Mouse (Mus musculus): ENCODE measurements around the gene Ugt1a10.
"Not testable (repeated sequence)": the region's sequence is repeated elsewhere in the genome, so short reads cannot be mapped to it uniquely, and the experiment has no call there.

Ugt1a10 gene

GRCm38 (mm10) chr1:88214462-88214952 lies 159.3 kb downstream of the Ugt1a10 start:
- no peak for DNase-seq (ENCODE audit: low read depth, low spot score)

GRCm38 (mm10) chr1:88215466-88216380 lies 160.5 kb downstream of the Ugt1a10 start:
- DNase-seq (ENCODE audit: low read depth, low spot score), result no peak

GRCm38 (mm10) chr1:88216551-88216950 lies 161.4 kb downstream of the Ugt1a10 start:
- no peak for DNase-seq (ENCODE audit: low read depth, low spot score)

- no peak for DNase-seq (ENCODE audit: low read depth, low spot score)
Observed at GRCm38 (mm10) chr1:88217144-88217543, 162.0 kb downstream of the Ugt1a10 start.

- DNase-seq (ENCODE audit: low read depth, low spot score), result no peak
Observed at GRCm38 (mm10) chr1:88217576-88217975, 162.4 kb downstream of the Ugt1a10 start.

GRCm38 (mm10) chr1:88218051-88218450 lies 162.9 kb downstream of the Ugt1a10 start:
- no peak for DNase-seq (ENCODE audit: low read depth, low spot score)

GRCm38 (mm10) chr1:88218591-88218990 lies 163.4 kb downstream of the Ugt1a10 start:
- DNase-seq (ENCODE audit: low read depth, low spot score), result no peak

GRCm38 (mm10) chr1:88219054-88219453 lies 163.9 kb downstream of the Ugt1a10 start:
- DNase-seq (ENCODE audit: low read depth, low spot score), result no peak

GRCm38 (mm10) chr1:88220336-88220735 lies 165.1 kb downstream of the Ugt1a10 start:
- no peak for DNase-seq (ENCODE audit: low read depth, low spot score)

GRCm38 (mm10) chr1:88222216-88222615 lies 167.0 kb downstream of the Ugt1a10 start:
- DNase-seq (ENCODE audit: low read depth, low spot score), result no peak

- DNase-seq (ENCODE audit: low read depth, low spot score), result not testable (repeated sequence)
Observed at GRCm38 (mm10) chr1:88223011-88223515, 167.9 kb downstream of the Ugt1a10 start.

GRCm38 (mm10) chr1:88223591-88223990 lies 168.4 kb downstream of the Ugt1a10 start:
- DNase-seq (ENCODE audit: low read depth, low spot score), result no peak

- no peak for DNase-seq (ENCODE audit: low read depth, low spot score)
Observed at GRCm38 (mm10) chr1:88224029-88224776, 169.0 kb downstream of the Ugt1a10 start.

GRCm38 (mm10) chr1:88225301-88225700 lies 170.1 kb downstream of the Ugt1a10 start:
- DNase-seq (ENCODE audit: low read depth, low spot score), result not testable (repeated sequence)

- no peak for DNase-seq (ENCODE audit: low read depth, low spot score)
Observed at GRCm38 (mm10) chr1:88225741-88226140, 170.6 kb downstream of the Ugt1a10 start.

GRCm38 (mm10) chr1:88226670-88227379 lies 171.6 kb downstream of the Ugt1a10 start, which contains the start of gene Mroh2a:
Mroh2a (plus strand) TSS chr1:88226986.
- DNase-seq (ENCODE audit: low read depth, low spot score), result no peak

GRCm38 (mm10) chr1:88227482-88227881 lies 172.3 kb downstream of the Ugt1a10 start:
- no peak for DNase-seq (ENCODE audit: low read depth, low spot score)

- no peak for DNase-seq (ENCODE audit: low read depth, low spot score)
Observed at GRCm38 (mm10) chr1:88228121-88228520, 172.9 kb downstream of the Ugt1a10 start.

GRCm38 (mm10) chr1:88229566-88229965 lies 174.4 kb downstream of the Ugt1a10 start:
- DNase-seq (ENCODE audit: low read depth, low spot score), result no peak

GRCm38 (mm10) chr1:88229986-88230385 lies 174.8 kb downstream of the Ugt1a10 start:
- no peak for DNase-seq (ENCODE audit: low read depth, low spot score)

- DNase-seq (ENCODE audit: low read depth, low spot score), result no peak
Observed at GRCm38 (mm10) chr1:88230421-88230820, 175.2 kb downstream of the Ugt1a10 start.

Measured in forelimb bud, embryonic 11.5 days (tissue).